Mouse (Mus musculus): ENCODE measurements at regions not wholly inside any gene's neighbourhood (a gene's known extent, or its start where the extent isn't known, plus 50 kb on each side); places are given as distances from the start of the nearest gene placed in this dataset.

DNA sequence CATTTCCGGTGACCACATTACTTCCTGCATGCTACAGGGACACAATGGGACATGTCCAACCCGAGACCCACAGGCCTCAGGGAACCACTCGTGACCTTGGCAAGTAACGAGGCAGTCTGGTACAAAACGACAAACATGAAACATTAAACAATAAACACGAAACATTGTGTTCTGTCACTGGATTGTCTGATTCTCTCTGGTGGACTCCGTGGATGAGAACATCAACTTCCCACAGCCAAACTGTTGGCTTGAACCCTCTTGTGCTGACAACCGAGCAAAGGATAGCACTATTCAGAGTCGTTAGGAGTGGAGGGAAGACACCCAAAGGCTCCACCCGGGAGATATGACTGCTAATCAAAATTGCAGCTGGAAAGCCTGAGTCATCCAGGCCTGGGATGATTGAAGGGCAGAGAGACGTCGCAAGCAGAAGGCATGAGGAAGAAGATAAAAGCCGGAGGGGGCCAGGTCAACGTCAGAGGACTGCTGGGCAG lies 176.6 kb downstream of the Cand1 start:
- TF ChIP-seq POLR2A (IDR thresholded peaks at IDR 0.05; ENCODE audit: low read depth, low read length) (no peak), CTCF (IDR thresholded peaks at IDR 0.05; ENCODE audit: extremely low read depth, insufficient read length, insufficient replicate concordance, low read depth, low read length) (no peak)
